Mouse (Mus musculus): ENCODE data around the gene Ppm1g. TPM values are rescaled to one million over a fixed set of nuclear protein-coding genes. Genes with fewer than 3 reads are reported as not detected.

Gene Ppm1g
- polyA plus RNA-seq, 1 experiment: 41.1 TPM

DNA sequence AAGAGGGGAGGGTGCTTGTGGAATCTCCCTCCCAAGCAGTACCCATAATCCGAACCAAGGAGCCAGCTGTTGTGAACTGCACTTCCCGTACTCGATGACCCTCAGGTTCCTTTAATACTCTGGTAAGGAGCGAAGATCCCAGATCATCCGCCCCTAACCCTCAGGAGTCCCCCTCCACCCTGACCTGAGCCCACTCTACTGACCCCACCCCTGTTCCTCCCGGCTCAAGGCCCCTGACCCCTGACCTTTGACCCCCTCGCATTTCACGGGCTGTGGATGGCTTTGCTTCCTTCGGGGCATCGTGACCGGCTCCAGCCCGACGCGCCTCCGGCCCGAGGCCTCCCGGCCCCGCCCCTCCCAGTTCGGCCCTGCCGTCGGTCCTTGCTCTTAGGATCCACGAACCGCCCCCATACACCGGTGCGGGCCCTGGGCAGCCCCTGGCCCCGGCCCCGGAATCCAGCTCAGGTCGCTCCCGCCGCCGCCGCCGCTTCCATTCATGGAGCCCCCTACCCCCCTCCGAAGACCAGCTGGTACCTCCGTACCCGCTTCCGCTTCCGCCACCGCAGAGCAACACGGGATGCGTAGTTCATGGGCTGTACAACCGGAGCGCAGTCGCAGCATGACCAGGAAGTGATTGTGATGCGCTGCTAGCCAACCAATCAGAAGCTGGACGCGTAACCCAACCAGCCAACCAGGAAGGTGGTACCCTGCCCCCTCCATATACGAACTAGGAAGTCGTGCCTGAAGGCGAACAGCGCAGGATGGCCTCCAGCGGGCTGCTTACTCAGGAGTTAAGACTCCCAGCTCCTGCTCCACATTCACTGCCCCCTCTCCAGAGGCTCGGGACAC, 18.5 kb downstream of the Ppm1g start, which contains the start of gene Zfp513:
TSS of gene Zfp513 (minus strand) at position 562 of the 849 bp plus-strand sequence.
- TF ChIP-seq CTCF (conservative IDR thresholded peaks at IDR 0.05; ENCODE audit: insufficient read depth, insufficient read length, low read depth, low read length): no peak
- peak; percentile 72 for TF ChIP-seq POLR2A (IDR thresholded peaks at IDR 0.05; ENCODE audit: low read depth, low read length)
- Histone ChIP-seq H3K27me3 (replicated peaks; ENCODE audit: control insufficient read depth, insufficient read depth, low read length) (no peaks in the 10 kb centered on the region), H3K27ac (ENCODE audit: insufficient read depth, low read depth, low read length) (peak within 1 kb of the TSS; percentile 80), H3K4me3 (ENCODE audit: insufficient read depth, low read depth, low read length) (peak within 1 kb of the TSS; percentile 74), H3K4me1 (ENCODE audit: control insufficient read depth, insufficient read depth, low read length) (no peaks in the 10 kb centered on the region; the same call in 1 of the 2 replicates), H3K36me3 (ENCODE audit: control insufficient read depth, insufficient read depth, low read length) (peaks cover 5% of the 10 kb centered on the region)
- under 1% methylated on average over 53 of the region's 53 CpGs for WGBS
- DNase-seq: peak; percentile 99

DNA sequence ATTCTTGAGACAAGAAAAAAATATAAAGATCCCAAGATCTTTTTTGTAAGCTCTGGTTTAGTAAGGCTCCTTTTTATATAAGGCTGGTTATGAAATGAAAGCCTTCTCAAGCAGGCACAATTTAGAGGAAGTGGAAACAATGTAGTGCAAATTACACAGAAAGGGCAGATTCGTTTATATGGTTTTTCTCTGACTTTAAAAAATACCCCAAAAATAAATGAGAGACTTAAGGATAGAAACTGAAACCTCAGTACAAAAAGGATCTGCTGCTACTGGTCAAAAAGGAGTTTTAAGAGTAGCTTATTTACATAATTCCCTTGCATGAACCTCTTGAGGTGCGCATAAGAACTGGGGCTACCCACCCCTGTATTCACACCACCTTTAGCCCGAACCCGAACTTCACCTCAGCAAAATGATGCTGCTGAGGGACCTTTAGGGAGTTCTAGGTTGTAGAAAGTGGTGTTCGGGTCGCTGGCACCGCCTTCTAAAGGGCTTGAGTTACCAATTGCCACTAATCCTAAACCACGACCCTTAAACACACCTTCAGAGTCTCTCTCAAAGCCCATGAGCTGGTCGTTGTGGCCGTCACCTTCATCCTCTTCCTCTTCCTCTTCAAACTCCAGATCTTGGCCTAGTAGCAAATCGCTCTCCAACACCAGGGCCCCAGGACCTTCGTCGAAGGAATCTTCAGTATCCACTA, 19.3 kb downstream of the Ppm1g start:
- Histone ChIP-seq H3K4me1 (ENCODE audit: control insufficient read depth, insufficient read depth, low read length) (no peaks in the 10 kb centered on the region; the same call in 1 of the 2 replicates), H3K4me3 (ENCODE audit: insufficient read depth, low read depth, low read length) (peak overlapping the region; percentile 71), H3K27me3 (replicated peaks; ENCODE audit: control insufficient read depth, insufficient read depth, low read length) (no peaks in the 10 kb centered on the region), H3K36me3 (ENCODE audit: control insufficient read depth, insufficient read depth, low read length) (peaks cover 8% of the 10 kb centered on the region), H3K27ac (ENCODE audit: insufficient read depth, low read depth, low read length) (peak overlapping the region; percentile 29)
- DNase-seq: no peak
- 10% methylated on average over 13 of the region's 13 CpGs for WGBS
- TF ChIP-seq CTCF (conservative IDR thresholded peaks at IDR 0.05; ENCODE audit: insufficient read depth, insufficient read length, low read depth, low read length): no peak
- no peak for TF ChIP-seq POLR2A (IDR thresholded peaks at IDR 0.05; ENCODE audit: low read depth, low read length)

DNA sequence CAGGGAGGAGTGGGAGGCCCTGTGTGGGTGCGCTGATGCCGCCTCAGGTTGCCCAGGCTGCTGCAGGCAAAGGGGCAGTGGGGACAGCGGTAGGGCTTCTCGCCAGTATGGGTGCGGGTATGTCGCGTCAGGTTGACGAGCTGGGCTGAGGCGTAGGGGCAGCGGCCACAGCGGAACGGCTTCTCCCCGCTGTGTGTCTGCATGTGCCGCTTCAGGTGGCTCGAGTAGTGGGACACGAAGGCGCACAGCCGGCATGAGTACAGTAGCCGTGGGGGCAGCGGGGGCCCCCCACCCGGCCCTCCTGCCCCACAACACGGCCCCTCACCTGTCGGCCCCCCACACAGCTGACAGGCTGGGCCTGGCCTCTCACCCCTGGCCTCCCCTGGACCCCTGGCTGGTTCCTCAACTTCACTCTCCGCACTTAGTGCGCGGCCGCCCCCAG, 20.1 kb downstream of the Ppm1g start:
- no peak for TF ChIP-seq CTCF (conservative IDR thresholded peaks at IDR 0.05; ENCODE audit: insufficient read depth, insufficient read length, low read depth, low read length)
- TF ChIP-seq POLR2A (IDR thresholded peaks at IDR 0.05; ENCODE audit: low read depth, low read length): no peak
- WGBS: 81% methylated on average over 27 of the region's 27 CpGs
- H3K36me3 ChIP-seq (ENCODE audit: control insufficient read depth, insufficient read depth, low read length): peaks cover 10% of the 10 kb centered on the region
- no peaks in the 10 kb centered on the region; the same call in 1 of the 2 replicates for H3K4me1 ChIP-seq (ENCODE audit: control insufficient read depth, insufficient read depth, low read length)
- no peaks in the 10 kb centered on the region for H3K27me3 ChIP-seq (replicated peaks; ENCODE audit: control insufficient read depth, insufficient read depth, low read length)
- H3K27ac ChIP-seq (ENCODE audit: insufficient read depth, low read depth, low read length): no peak overlapping the region
- no peak for DNase-seq
- H3K4me3 ChIP-seq (ENCODE audit: insufficient read depth, low read depth, low read length): no peak overlapping the region

DNA sequence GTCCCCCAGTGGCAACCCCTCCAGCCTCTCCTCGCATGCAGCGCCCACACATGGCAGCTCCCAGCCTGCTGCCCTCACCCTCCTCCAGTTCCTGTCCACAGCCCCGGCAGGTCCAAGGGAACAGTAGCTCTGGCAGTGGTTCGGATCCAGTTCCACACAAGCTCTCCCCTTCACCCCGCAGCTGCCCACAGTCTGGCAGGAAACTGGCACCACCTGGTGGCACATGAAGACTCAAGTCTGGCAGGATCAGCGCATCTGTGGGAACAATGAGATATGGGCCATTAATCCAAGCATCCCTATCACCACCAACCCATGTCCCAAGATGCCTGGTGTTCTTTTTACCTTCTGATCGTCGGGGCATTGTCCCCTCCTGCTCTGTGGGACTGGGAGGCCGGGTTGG, 20.6 kb downstream of the Ppm1g start:
- Histone ChIP-seq H3K27ac (ENCODE audit: insufficient read depth, low read depth, low read length) (no peak overlapping the region), H3K4me3 (ENCODE audit: insufficient read depth, low read depth, low read length) (no peak overlapping the region), H3K36me3 (ENCODE audit: control insufficient read depth, insufficient read depth, low read length) (peaks cover 10% of the 10 kb centered on the region), H3K27me3 (replicated peaks; ENCODE audit: control insufficient read depth, insufficient read depth, low read length) (no peaks in the 10 kb centered on the region), H3K4me1 (ENCODE audit: control insufficient read depth, insufficient read depth, low read length) (no peaks in the 10 kb centered on the region; the same call in 1 of the 2 replicates)
- DNase-seq: peak; percentile 29
- WGBS: 54% methylated on average over 9 of the region's 9 CpGs
- TF ChIP-seq CTCF (conservative IDR thresholded peaks at IDR 0.05; ENCODE audit: insufficient read depth, insufficient read length, low read depth, low read length): peak; percentile 35
- TF ChIP-seq POLR2A (IDR thresholded peaks at IDR 0.05; ENCODE audit: low read depth, low read length): no peak

DNA sequence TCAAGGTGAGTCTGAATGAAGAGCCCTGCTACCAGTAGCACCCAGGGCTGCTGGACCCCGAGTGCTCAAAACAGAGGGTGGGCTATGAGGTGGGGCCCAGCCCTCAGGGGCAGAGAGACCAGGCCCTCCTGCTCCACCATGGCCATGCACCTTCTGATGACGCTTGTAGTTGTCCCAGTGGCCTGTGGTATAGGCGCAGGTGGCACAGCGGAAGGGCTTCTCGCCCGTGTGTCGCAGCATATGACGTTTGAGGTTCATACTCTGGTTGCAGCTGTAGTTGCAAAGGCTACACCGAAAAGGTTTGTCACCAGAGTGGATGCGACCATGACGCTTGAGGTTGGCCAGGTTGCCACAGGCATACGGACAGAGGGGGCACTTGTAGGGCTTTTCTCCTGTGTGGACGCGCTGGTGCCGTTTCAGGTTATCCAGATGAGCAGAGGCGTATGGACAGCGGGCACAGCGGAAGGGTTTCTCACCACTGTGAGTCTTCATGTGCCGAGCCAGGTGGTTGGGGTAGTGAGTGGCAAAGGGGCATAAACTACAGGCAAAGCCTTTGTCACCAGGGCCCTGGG, 21.1 kb downstream of the Ppm1g start:
- TF ChIP-seq CTCF (conservative IDR thresholded peaks at IDR 0.05; ENCODE audit: insufficient read depth, insufficient read length, low read depth, low read length): no peak
- no peak for TF ChIP-seq POLR2A (IDR thresholded peaks at IDR 0.05; ENCODE audit: low read depth, low read length)
- Histone ChIP-seq H3K27ac (ENCODE audit: insufficient read depth, low read depth, low read length) (no peak overlapping the region), H3K27me3 (replicated peaks; ENCODE audit: control insufficient read depth, insufficient read depth, low read length) (no peaks in the 10 kb centered on the region), H3K4me1 (ENCODE audit: control insufficient read depth, insufficient read depth, low read length) (no peaks in the 10 kb centered on the region; the same call in 1 of the 2 replicates), H3K4me3 (ENCODE audit: insufficient read depth, low read depth, low read length) (no peak overlapping the region), H3K36me3 (ENCODE audit: control insufficient read depth, insufficient read depth, low read length) (peaks cover 10% of the 10 kb centered on the region)
- WGBS: 87% methylated on average over 19 of the region's 19 CpGs
- no peak for DNase-seq

DNA sequence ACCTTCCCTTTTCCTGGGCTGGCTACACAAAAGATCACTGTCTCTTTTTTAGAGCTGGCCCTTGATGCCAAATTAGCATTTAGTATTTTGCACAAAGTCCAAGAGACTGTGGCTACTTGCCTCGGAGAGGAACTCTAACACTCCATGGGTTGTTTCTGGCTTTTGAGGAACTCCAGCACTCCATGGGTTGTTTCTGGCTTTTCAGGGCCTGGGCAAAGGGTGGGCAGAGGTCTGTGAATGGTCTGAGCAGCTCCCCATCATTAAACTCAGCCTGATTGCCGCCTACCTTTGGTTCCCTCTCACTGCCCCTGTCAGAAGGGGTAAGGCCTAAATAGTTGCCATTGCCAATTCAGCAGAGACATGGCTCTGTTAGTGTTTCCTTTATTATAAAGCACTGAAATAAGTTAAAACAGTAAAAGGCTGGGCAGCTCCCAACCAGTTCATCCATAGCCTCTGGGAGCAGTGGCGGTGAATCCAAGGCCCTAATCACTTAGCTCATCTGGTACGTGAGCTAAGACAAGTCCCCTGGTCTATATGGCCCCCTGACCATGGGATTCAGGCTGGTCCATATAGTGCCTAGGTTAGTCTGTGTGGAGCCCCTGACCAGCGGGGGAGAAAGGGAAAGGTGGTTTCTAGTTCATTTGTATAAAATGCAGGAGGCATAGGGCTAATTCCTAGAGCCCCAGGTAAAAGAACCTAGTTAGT, 21.7 kb downstream of the Ppm1g start:
- peaks cover 10% of the 10 kb centered on the region for H3K36me3 ChIP-seq (ENCODE audit: control insufficient read depth, insufficient read depth, low read length)
- 80% methylated on average over 5 of the region's 5 CpGs for WGBS

More for the DNA sequence above, 21.7 kb downstream of the Ppm1g start:
- no peak overlapping the region for H3K27ac ChIP-seq (ENCODE audit: insufficient read depth, low read depth, low read length)
- no peak for TF ChIP-seq POLR2A (IDR thresholded peaks at IDR 0.05; ENCODE audit: low read depth, low read length)
- no peak for TF ChIP-seq CTCF (conservative IDR thresholded peaks at IDR 0.05; ENCODE audit: insufficient read depth, insufficient read length, low read depth, low read length)
- H3K27me3 ChIP-seq (replicated peaks; ENCODE audit: control insufficient read depth, insufficient read depth, low read length): no peaks in the 10 kb centered on the region
- no peak overlapping the region for H3K4me3 ChIP-seq (ENCODE audit: insufficient read depth, low read depth, low read length)
- no peak for DNase-seq
- peaks cover 2% of the 10 kb centered on the region; the same call in 1 of the 2 replicates for H3K4me1 ChIP-seq (ENCODE audit: control insufficient read depth, insufficient read depth, low read length)

Data from kidney, adult 2 months (tissue).